Mouse (Mus musculus): ENCODE results near the gene Slit3.

Slit3 gene

DNA sequence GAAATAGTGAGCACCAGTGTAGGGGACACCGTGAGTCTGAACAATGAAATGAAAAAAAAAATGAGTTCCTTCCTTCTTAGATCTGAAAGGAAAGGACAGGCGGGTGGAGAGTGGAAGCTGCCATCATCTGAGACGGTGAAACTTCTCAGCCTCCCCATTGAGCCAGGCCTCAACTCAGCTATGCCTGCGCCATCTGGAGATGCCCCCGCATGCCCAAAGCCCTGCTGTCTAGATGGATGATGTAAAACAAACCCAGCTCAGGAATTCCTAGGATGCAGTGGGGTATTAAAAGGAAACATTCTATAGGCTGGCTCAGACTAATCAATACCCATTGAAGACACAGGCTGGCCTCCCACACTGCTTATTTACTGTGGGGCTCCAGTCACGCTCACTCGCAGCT is 477.7 kb downstream of the Slit3 start:
- DNase-seq: no peak

DNA sequence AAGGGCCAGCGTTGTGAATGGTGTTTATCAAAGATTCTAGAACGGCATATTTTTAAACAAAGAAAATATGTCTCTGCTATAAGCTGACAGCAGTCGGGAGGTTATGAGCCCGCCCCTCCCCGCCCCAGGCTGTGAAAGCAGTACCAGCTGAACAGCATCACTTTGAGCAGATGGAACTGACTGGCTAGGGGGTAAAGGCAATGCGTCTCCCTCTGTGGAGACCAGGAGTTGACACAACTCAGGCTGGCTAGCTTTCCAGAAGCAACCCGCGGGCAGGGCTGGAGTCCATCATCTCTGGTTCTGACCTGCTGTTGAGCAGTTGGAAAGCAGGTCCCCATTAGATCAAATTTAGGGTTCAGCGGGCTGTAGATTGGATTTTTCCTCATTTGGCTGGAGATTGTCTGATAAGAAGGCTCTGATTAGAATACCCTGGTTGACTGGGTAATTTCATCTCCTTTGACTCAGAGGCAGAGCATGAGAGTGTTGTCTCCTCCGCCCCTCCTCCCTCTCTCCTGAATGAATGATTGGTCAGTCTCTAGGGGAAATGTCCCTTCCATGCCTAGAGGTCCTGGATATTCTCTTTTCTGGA is 480.7 kb downstream of the Slit3 start:
- DNase-seq: no peak

DNA sequence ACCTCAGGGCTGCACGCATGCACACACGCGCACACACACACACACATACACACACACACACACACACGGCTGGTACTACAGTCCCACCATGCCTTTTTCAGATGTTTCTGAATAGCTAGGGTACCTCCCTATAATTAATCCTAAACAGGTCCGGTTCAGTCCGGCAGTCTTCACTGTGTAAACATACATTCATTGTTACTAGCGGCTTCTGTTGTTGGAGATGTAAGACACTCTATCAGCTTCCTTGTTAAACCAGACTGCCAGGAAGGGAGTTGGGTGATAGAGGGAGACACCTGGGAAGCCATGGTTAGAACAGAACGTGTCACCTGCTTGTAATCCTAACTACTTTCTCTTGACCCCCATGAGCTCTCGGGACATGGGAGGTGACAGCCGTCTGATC is 481.6 kb downstream of the Slit3 start:
- no peak for DNase-seq

DNA sequence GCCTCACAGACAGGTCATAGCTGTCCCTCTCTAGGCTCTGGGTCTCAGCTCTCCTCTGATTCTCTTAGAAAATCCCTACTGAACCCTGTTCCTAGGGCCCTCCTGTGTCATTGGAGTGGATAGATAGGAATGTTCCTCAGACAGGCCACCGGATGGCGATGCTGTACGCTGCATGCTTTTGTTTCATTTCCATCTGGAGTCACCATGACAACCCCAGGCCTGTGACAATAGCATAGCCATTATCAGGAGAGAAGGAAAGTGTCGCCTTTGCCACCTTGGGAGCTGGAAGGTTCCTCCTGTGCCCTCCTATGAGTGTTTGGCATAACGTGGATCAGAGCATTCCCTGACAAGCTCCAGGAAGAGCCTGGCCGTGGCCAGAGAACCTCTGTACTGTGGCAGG is 482.9 kb downstream of the Slit3 start:
- no peak for DNase-seq

GRCm38 (mm10) chr11:35604848-35605790 is 484.1 kb downstream of the Slit3 start:
- DNase-seq: no peak

DNA sequence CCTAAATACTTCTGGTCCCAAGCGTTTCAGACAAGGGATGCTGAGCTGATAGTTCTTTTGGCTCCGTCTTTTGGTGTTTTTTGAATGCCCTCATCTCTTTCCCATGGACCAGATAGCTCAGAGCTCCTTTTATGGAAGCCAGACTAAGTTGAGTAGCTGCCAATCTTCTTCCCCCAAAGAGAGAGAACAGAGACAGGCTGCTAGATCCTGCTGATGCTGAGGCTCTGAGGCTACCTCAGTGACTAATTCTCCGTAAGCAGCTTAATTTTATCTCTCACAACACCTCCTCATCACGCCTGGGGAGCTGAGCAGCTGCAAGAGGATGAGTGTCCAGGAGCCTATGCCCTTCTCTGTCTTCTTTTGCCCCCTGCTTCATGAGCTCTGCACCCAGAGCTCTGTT is 486.2 kb downstream of the Slit3 start:
- no peak for DNase-seq

- no peak for DNase-seq
These were observed 487.8 kb downstream of the Slit3 start for GRCm38 (mm10) chr11:35608794-35609193.

DNA sequence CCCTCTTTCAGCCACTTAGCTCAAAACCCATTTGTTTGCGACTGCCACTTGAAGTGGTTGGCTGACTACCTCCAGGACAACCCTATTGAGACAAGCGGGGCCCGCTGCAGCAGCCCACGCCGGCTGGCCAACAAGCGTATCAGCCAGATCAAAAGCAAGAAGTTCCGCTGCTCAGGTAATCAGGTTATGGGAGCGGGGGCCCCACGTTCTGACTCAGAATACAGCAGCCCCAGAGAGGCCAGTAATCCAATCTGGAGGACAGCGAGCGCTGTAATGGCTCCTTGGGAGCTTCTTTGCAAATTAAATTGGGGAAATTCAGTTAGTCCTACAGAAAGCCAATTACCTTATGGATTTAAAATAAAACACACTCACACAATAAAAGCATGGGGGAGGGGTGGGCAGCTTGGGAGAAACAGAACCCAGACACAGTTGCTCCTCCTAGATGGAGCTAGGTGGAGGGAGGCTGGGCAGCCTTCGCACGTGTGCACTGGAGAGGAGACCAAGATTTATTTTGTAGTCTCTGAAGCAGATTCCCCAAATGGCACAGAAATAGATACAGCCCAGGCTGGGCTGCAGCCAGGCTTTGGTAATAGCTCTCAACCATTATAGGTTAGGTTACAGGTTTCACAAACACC is 491.4 kb downstream of the Slit3 start:
- DNase-seq: no peak

GRCm38 (mm10) chr11:35614530-35614929 is 493.5 kb downstream of the Slit3 start:
- DNase-seq: no peak

DNA sequence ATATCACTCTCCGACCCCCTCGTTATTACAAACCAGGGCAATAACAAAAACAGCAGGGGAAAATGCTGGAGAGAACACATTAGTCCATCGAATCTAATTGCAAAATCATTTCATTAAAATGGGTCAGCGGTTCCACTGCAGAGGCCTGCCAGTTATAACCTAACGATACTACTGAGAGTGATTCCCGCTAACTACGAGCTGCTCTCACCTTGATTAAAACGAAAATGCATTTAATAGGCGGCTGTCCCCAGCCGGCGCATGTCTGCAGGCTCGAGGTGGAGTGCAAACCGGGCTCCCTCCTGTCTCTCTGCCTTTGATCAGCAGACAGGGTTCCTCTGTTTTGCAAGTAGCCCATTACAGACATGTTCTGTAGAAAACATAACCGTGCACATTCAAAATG is 498.4 kb downstream of the Slit3 start:
- no peak for DNase-seq

DNA sequence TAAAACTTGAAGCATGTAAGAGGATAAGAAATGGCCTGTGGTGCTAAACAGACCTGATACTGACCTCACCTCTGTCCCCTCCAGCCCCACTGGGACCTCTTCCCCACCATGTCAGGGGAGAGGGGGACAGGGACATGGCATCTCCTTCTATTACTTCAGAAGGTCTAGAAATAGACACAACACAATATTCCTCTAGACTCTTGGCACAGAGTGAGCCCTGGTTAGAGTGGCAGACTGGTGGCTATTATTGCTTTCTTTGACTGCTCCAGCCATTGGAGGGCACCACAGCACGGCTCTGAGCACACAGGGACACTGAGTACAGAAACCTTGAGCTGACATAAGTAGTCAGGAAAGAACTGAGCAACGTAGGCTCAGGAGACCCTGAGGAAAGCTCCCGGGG is 501.7 kb downstream of the Slit3 start:
- no peak for DNase-seq

GRCm38 (mm10) chr11:35624515-35625270 is 503.7 kb downstream of the Slit3 start:
- no peak for DNase-seq

- no peak for DNase-seq
These were observed 504.6 kb downstream of the Slit3 start for GRCm38 (mm10) chr11:35625576-35625975.

DNA sequence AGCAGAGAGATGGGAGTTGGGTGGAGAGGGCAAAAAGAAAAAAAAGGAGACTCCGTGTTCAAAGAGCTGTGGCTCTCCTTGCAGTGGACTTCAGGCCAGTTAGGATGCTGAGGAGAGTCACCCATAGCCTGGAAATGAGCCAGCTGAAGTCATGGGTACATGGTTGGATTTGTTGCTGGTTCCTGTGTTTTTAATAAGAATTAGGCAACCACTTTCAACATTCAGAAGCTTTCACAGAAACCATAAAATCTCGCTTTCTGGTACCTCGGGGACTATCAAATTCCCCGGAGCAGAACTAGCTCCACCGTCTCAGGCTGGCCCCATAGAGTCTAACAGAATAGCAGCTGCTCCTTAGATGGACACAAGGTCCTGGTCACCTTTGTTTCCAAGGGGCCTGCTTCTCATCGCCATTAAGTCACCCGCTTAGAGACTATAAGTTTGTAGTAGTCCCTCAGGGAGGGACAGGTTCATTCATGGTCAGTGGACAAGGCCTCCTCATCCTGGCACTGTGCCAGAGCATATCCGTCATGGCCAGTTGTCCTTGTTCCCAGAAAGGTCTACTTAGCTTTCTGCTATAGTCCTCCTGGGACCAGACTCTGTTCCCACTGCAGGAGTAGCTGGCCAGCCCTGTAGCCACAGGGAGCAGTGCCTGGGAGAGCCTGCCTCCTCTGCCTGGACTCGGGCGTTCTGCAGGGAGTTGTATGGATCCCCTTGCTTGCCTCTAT is 505.3 kb downstream of the Slit3 start:
- no peak for DNase-seq

- DNase-seq: no peak
These were observed 506.8 kb downstream of the Slit3 start for GRCm38 (mm10) chr11:35627815-35628214.

GRCm38 (mm10) chr11:35632262-35632661 is 511.2 kb downstream of the Slit3 start:
- no peak for DNase-seq

DNA sequence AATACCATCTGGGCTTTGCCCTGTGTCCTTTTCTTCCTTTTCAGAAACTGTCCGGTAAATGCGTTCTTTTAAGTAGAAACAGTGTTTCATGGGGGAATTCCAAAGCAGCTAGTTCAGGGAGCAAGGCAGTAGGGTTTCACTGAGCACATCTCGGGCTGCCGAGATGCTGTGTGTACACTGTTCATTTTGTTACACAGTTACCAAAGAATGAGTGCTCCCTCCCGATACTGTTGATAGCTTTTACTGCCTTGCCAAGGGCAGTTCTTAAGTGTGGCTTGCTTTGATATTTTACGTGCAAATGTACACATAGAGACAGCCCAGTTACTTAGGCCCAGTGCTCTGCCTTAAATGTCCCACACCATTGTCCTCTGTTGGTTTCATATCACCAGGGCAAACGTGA is 516.1 kb downstream of the Slit3 start:
- DNase-seq: no peak

DNA sequence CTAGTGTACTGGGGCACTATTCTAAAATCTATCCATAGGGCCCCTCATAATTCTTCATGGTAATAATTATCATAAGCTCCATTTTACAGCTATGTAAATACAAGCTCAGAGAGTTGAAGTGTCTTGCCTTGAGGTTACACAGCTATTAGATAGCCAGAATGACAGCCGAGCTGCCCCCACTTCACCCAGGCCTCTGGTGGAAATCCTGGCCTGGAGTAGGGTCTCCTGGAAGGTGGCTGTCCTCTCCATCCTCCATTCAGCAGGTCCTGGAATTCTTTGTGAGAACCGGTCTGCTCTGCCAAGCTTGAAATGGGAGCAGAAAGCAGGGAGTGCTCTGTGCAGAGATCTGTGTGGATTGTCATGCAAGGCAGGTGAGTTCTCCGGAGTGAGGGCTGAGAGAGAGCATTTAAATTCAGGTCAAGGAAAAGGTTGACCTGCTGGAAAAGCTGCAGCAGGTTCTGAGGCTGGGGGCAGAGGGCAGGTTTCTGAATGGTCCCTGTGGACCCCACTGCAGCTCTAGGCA is 517.9 kb downstream of the Slit3 start:
- DNase-seq: no peak

GRCm38 (mm10) chr11:35639428-35639827 is 518.4 kb downstream of the Slit3 start:
- DNase-seq: no peak

DNA sequence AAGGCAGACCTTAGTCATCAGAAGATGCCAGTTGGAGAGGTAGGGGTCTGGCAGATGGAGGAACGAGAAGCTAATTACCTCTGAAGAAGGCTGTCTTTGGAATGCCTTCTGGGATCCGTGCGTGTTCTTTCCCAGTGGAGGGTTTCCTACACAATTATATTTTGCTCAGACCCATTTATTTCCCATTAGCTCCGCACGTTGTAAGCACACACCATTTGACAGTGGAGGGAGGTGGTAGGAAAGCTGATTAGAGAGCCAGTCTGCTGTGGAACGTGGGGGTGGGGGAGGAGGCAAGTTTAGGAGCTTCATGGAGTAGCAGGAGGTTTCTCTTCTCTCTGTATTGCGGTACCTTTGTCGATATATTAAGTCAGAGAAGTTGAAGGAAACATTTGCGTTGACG is 530.3 kb downstream of the Slit3 start:
- no peak for DNase-seq

DNA sequence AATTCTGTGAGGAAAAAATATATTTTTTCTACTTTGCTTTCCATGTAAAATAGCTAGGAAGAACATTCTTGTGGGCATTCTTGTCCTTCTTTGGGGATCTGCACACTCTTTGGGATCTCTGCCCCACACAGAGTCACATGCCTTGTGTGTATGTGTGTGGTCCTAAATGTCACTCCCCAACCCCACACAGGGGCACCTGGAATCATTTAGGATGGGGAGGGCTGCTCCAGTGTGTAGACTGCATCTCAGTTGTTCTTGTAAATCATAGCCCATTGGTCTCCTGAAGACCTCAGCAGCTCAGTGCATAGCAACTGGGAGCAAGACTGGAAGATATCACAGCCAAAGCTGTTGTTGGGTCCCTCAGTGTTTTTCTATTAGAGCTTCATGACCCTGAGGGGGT is 534.8 kb downstream of the Slit3 start:
- DNase-seq: no peak

DNA sequence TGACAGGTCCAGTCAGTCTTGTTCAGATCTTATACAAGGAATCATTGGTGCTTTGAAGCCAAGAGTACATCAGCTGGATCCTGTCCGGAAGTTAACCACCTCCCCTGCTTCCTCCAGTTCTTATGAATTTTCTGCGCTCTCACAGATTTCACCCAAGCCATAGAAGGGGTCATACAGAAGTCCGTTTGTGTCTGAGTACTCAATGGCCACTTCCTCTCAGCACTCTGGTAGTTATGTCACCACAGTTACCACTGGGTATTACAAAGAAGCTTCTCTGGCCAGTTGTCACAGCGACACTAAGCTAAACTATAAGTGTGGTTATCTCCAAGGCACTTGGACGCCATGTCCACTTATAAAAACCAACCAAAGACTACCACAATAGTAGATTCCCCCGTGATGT is 536.6 kb downstream of the Slit3 start:
- no peak for DNase-seq

All from thymus, postnatal 4 days (tissue).